Mouse (Mus musculus) mature B cell (primary cell): Measurements from ENCODE around the gene Exoc3l4.

ENCODE experiments used
- in situ Hi-C: fragments of 300-500 bp; cut with MboI; formaldehyde crosslinking; loops from 2 replicates; pipeline ENCODE4 v1.14.3; 2019

Exoc3l4 gene

GRCm38 (mm10) chr12:111434745-111435327 lies 18.0 kb downstream of the Exoc3l4 start:
- in situ Hi-C loops = no loop called here

DNA sequence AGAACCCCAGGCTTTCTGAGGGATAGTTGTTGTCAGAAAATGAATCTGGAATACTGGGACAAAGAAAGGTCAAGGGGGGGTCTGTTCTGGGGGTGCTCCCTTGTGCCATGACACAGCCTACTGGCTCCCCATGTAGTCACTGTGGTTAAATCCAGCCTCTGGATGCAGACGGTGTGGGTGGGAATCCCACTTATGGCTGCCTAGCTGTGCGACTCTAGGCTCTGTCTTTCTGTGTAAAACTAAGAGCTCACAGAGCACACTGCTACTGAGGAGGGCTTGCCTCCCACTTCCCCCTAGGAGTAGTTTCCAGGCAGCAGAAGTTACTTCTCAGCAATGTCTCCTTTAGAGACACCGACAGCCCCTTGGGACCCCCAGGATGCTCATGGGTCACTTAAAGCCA lies 19.4 kb downstream of the Exoc3l4 start:
- in situ Hi-C loops = no loop called here

GRCm38 (mm10) chr12:111436640-111437039 lies 19.8 kb downstream of the Exoc3l4 start:
- in situ Hi-C loops = no loop called here

GRCm38 (mm10) chr12:111437222-111437900 lies 20.5 kb downstream of the Exoc3l4 start:
- in situ Hi-C loops = no loop called here

DNA sequence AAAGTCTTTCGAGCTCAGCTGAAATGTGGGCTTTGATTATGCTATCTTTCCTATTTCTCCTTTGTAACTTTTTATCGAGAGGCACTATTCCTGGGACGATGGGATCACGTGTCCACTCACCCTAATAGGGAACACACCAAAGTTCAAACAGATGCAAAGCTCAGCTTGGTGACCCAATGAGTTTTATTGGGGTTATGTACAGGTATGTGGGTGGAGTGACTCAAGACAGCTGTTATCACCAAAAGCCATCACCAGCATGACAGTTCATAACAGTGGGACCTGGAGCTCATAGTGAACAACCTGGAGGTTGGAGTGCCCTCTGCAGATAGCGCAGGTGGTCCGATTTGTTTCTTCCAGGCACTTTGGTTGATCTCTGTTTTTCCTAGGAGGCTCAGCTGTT lies 22.0 kb downstream of the Exoc3l4 start:
- in situ Hi-C loops = no loop called here

- in situ Hi-C loops = no loop called here
These were observed 24.0 kb downstream of the Exoc3l4 start for GRCm38 (mm10) chr12:111440701-111441373.

GRCm38 (mm10) chr12:111441523-111441922 lies 24.7 kb downstream of the Exoc3l4 start:
- in situ Hi-C loops = no loop called here

DNA sequence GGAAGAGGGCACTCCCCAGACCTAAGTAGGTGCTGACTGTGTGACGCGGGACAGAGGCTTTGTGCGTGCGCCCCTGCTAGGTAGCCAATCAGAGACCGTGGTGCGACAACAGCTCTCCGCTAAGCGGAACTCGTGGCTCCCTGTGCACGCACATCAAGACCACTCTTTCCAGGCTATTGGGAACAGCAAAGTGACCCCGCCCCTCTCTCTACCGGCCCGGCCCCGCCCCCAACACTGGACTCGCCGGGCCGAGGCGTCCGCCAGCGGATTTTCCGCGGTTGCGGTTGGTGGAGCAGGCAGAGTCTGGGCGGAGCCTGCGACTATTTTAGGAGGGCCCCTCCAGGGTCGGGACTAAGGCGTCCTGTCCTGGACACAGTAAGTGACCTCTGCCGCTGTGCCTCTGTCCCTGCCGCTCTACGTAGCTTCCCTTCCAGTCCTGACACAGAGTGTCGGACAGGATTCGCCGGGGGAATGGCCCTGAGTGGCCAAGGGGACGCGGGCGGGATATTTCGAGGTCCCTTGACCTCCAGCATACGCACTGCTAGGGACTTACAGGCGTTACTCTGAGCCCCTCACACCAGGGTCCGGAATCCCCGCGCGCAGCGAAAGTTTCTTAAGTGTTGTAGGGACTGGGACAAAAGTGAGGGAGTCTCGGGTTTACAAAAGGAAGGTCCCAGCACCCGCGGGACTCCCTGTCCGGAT lies 25.6 kb downstream of the Exoc3l4 start, which contains the start of gene Tnfaip2:
Gene Tnfaip2, plus strand, starts transcription at position 161 of the 702 bp plus-strand sequence.
- in situ Hi-C loops = no loop called here

DNA sequence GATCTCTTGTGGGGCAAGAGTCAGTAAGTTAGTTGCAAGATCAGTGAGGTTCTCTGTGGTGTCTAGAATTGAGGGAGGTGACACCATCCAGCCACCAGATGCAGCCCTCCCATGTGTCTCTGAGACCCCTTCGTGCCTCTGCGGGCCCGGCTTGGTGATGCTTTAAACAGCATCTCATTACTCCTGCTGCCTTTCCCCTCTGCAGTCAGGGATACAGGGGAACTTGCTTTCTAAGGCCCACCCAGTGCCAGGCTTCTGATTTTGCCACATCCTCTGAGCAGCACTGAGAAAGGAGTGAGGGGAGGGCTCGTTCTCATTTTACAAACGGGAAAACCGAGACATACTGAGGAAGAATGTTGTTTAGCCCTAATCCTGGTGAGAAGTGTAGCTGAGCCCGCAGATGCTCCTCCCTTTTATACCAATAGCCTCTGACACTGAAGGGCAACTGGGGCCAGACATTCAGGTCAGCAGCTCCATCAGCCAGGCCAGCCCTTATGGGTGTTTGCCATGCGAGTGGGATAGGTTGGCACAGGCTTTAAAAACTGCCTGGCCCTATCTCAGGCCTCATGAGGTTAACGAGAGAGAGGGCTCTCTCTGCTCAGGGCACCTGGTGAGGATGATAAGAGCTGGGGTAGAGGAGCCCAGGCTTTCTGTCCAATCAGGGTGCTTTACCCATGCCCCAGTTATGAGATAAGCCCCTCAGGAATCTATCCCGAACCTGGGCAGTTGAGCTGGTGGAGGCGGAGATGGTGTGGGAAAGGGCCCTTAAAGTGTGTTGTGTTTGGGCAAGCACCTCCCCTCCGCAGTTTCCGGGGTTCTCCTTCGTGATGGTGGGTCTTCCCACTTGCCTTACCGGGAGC lies 26.4 kb downstream of the Exoc3l4 start:
- in situ Hi-C loops = no loop called here

GRCm38 (mm10) chr12:111443921-111444831 lies 27.4 kb downstream of the Exoc3l4 start:
- in situ Hi-C loops = no loop called here

DNA sequence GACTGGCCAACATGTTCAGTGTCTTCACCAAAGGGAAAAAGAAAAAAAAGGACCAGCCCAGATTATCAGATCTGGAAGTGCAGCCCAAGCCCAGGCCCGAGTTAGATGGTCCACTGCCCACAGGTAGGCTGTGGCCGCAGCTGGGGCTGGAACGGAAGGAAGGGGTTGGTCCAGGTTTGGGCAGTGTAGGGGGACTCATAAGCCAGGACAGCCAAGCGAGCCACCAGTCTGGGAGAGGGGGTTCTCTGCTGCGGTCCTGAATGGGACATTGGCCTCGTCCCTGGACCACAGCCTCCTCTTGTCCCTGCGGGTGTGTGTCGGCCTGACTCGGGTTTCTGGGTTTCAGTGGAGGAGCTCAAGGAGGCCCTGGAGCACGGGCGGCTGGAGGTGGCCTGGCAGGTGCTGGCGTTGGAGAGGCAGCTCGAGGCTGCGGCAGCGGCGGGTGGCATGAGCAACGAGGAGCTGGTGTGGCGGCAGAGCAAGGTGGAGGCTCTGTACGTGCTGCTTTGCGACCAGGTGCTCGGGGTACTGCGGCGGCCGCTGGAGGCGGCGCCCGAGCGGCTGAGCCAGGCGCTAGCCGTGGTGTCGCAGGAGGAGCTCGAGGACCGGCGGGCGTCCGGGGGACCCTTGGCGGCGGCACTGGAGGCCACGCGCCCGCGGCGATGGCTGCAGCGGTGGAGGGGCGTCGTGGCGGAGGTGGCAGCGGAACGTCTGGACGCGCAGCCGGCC lies 28.5 kb downstream of the Exoc3l4 start:
- in situ Hi-C loops = no loop called here

DNA sequence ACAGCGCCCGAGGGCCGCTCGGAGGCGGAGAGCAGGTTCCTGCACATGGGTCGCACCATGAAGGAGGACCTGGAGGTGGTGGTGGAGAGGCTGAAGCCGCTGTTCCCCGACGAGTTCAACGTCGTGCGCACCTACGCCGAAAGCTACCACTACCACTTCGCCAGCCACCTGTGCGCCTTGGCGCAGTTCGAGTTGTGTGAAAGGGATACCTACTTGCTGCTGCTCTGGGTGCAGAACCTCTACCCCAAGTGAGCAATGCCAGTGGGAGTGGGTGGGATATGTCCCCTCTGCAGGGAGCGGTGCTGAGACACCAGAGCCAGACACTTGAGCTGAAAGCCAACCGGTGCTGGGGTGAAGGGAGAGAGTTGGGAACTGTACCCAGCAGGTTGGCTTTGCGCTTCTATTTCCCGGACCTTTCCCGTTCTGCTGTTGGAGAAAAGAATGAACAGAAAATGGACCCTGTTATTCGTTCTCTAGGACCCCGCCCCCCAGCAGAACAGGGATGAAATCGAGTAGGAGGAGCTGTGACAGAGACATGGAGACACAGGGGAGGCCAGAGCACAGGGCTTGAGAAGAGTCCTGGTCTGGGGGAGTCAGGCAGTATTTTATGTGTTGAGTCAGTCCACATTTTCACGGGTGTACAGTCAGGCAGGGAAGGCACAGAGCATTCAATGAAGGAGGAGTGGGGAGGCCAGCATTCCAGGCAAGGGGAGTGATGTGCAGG lies 29.2 kb downstream of the Exoc3l4 start:
- in situ Hi-C loops = no loop called here

GRCm38 (mm10) chr12:111446745-111447144 lies 29.9 kb downstream of the Exoc3l4 start:
- in situ Hi-C loops = no loop called here

GRCm38 (mm10) chr12:111447350-111447749 lies 30.5 kb downstream of the Exoc3l4 start:
- in situ Hi-C loops = no loop called here

- in situ Hi-C loops = no loop called here
These were observed 31.3 kb downstream of the Exoc3l4 start for GRCm38 (mm10) chr12:111447898-111448760.

- in situ Hi-C loops = no loop called here
These were observed 32.3 kb downstream of the Exoc3l4 start for GRCm38 (mm10) chr12:111448931-111449705.

DNA sequence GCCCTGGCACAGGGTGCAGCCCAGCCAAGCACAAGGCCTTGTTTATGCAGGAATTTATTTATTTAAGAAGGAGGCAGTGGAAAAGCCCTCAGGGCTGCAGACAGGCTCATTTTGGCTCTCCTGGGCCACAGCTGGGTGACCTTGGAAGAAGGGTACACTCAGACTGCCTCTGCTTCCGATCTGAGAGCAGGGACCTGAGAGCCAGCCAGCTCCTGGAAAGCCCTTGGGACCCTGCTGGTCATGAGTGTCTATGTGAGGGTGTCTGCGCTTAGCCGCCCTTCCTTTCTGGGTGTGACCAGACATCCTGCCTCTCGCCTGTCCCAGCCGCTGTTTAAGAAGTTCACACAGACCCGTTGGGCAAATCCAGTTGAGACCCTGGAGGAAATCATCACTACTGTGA lies 33.5 kb downstream of the Exoc3l4 start:
- in situ Hi-C loops = no loop called here
